Mouse (Mus musculus) layer of hippocampus, postnatal 25 days (tissue): ENCODE results near the gene Clk2. TPM values are rescaled to one million over a fixed set of nuclear protein-coding genes. Genes with fewer than 3 reads are reported as not detected.
"Not testable (repeated sequence)": the region's sequence is repeated elsewhere in the genome, so short reads cannot be mapped to it uniquely, and the experiment has no call there.

Experiments used
- DNase-seq, 2 experiments: peaks; one replicate each; pipeline ENCODE4 v3.0.0; 2022; ENCODE audit warnings: mixed read lengths in 2 of 2, low spot score in 1 of 2; ENCODE audit errors: extremely low spot score in 1 of 2
- total RNA-seq, 2 experiments: library from RNA; stranded (reverse); gene quantifications; 2 replicates each; pipeline ENCODE4 v1.2.3; 2021

Gene Clk2
- total RNA-seq, 2 experiments from 2014 or later: 39.0 to 46.7 TPM

- DNase-seq: peak in 1 of 2 experiments; percentile 37
Measured at GRCm38 (mm10) chr3:89159211-89159610, 5.4 kb upstream of the Clk2 start.

GRCm38 (mm10) chr3:89159616-89160344 is 4.8 kb upstream of the Clk2 start, which contains the start of gene Hcn3:
Gene Hcn3 (minus strand): TSS chr3:89160196.
- DNase-seq: peak; percentile 44 to 63

GRCm38 (mm10) chr3:89161207-89161606 is 3.4 kb upstream of the Clk2 start:
- DNase-seq: not testable (repeated sequence)

- DNase-seq: no peak
Measured at GRCm38 (mm10) chr3:89161786-89162185, 2.8 kb upstream of the Clk2 start.

DNA sequence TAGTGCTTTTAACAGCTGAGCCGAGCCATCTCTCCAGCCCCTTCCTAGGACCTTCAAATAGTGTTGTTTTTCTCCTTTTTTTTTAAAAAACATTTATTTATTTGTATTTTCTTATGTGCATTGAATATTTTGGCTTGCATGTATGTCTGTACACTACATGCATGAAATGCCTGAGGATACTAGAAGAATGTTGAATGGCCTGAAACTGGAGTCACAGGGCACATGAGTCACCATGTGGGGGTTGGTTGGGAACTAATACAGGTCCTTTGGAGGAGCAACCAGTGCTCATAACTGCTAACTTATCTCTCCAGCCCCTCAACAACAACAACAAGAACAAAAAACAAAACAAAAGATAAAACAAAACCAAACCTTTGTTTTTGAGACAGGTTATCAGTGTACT is 1.5 kb upstream of the Clk2 start:
- DNase-seq: no peak

- DNase-seq: no peak
Measured at GRCm38 (mm10) chr3:89163643-89164245, 851 bp upstream of the Clk2 start.

GRCm38 (mm10) chr3:89165268-89165870 is 774 bp downstream of the Clk2 start:
- no peak for DNase-seq

GRCm38 (mm10) chr3:89166945-89167344 is 2.4 kb downstream of the Clk2 start:
- no peak for DNase-seq

- no peak for DNase-seq
Measured at GRCm38 (mm10) chr3:89174844-89175243, 10.2 kb downstream of the Clk2 start.

DNA sequence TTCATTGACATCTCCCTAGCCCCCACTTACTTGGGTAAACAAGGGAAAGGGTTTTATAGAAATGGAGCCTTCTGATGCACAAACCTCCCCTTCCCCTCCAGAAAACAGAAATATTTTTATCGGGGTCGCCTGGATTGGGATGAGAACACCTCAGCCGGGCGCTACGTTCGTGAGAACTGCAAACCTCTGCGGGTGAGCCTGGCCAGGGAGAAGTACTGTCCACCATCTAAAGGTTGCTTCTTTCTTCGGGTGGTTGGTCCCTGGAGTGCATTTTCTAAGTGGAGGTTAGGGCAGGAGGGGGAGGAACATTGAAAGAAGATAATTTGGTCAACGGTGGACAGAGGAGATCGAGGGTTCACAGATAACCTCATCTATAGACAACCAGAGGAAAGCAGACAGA is 10.9 kb downstream of the Clk2 start:
- DNase-seq: no peak

DNA sequence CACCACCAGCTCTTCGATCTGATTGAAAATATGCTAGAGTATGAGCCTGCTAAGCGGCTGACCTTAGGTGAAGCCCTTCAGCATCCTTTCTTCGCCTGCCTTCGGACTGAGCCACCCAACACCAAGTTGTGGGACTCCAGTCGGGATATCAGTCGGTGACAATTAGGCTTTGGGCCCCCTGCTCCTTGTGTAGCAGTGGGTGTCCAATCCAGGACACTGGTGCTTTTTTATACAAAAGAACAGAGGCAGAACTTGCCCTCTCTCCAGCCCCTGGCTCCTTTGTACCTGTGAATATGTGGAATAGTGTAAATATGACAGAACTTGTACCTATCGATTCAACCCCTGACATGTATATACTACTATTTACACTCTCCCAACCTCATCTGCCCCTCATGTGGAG is 11.8 kb downstream of the Clk2 start:
- DNase-seq: no peak

GRCm38 (mm10) chr3:89177242-89178106 is 12.9 kb downstream of the Clk2 start, which contains the start of gene Scamp3:
Gene Scamp3 (plus strand): TSS chr3:89177473.
- peak; percentile 72 to 76 for DNase-seq

GRCm38 (mm10) chr3:89178107-89178385 is 13.5 kb downstream of the Clk2 start:
- DNase-seq: no peak

GRCm38 (mm10) chr3:89179056-89179455 is 14.5 kb downstream of the Clk2 start:
- DNase-seq: no peak

DNA sequence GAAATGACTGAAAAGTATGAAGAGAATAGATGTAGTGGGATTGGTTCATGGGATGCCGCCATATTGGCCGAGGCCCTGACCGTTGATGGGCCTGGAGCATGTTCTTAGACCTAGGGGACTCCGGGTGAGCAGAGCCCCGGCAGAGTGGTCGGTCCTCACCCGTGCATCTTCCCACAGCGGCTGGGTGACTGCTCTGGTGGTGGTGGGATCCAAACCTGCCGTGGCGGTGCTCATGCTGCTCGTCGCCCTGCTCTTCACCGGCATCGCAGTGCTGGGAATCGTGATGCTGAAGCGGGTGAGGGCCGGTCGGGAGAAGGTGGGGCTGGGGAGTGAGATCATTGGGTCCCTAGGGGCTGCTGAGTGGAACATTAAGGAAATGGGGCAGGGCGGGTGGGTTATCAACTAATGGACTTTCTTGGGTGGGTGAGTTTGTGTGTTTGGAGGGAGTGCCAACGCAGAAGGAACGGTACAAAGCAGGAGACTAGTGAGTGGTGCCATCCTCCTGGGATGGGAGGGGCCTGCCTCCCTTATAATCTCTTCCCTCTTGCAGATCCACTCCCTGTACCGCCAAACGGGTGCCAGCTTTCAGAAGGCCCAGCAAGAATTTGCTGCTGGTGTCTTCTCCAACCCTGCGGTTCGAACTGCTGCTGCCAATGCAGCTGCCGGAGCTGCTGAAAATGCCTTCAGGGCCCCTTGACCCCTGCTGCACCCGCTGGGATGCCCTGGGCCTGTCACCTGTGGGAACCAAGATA is 17.3 kb downstream of the Clk2 start:
- no peak for DNase-seq

DNA sequence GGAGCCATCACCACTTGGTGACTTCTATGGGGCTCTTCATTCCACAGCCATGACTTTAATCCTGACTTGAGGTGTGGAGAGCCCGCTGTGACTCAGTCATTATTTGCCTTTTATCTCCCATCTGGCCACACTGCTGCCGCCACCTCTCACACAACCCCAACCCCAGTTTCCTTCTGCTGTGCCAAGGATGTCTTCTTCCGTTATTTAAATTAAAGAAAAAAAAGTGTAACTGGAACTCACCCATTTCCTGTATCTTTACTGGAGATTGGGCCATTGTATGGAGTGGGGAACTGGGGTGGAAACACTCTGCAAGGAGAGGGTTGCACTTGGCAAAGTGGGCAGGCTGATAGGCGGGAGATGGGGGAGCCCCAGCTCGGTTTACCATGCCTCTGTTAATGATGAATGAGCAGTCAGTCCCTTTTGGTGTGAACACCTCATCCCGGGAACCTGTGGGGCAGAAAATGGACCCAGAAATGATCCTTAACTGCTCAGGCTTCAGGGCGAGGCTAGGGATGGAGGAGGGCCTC is 18.0 kb downstream of the Clk2 start:
- DNase-seq: no peak

GRCm38 (mm10) chr3:89183058-89183958 is 18.7 kb downstream of the Clk2 start, which contains the start of gene Fam189b:
Gene Fam189b (plus strand): TSS chr3:89183143.
- DNase-seq: peak; percentile 81 to 87

GRCm38 (mm10) chr3:89183959-89184315 is 19.3 kb downstream of the Clk2 start:
- DNase-seq: no peak

DNA sequence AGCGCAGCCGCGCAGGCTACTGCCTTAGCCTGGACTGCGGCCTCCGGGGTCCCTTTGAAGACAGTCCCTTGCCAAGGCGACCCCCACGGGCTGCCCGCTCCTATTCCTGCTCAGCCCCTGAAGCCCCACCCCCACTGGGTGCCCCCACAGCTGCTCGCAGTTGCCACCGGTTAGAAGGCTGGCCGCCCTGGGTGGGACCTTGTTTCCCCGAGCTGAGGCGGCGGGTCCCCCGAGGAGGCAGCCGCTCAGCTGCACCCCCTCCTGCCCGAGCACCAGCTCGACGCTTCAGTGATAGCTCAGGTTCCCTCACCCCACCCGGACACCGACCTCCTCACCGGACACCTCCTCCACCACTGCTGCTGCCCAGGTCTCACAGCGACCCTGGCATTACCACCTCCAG is 22.6 kb downstream of the Clk2 start:
- DNase-seq: no peak
